Mouse (Mus musculus): ENCODE results near the gene Ipo4.

Ipo4 gene

DNA sequence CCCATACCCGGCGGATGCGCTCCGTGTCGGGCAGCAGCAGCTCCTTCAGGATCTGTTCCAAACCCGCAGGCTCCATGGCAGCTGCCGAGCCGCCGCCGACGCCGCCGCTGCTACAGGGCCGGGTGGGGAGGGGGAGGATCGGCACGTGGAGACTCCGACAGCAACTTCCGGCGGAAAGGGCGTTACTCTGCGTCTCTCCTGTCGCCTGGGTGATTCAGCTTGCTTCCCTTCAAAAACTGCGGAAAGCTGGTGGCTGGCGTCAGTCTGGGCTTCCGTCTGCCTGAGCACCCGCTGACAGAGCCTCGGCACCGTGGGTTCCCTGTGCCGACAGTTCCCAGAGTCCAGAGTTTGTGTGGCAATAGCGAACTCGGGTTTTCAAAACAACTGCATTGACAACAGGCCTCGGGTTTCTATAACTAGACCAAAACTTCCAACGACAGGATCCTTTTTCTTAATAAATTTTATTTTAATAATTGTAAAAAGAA is at the start of gene Ipo4:
Gene Ipo4 (minus strand): TSS at position 435 of the 485 bp plus-strand sequence.
- DNase-seq (ENCODE audit: low spot score in 2 of 2), result peak; percentile 94 to 95

DNA sequence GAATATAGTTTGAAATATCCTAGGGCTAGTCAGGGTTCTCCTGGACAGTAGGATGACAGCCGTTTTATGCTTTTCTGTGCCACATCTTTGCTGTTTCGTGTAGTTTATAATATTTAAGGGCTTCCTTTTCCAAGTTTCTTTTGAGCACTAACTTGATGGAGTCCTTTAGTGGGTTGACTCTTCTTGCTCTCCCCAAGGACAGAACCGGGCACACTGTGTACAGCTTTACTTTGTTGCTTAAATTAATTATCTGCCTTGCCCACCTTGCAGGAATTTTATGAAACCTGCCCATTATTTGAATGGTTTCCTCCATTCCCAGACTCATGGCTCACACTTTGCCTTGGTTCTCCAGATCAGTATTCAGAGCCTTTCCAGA is 46.3 kb upstream of the Ipo4 start:
- DNase-seq (ENCODE audit: low spot score in 2 of 2), result no peak

DNA sequence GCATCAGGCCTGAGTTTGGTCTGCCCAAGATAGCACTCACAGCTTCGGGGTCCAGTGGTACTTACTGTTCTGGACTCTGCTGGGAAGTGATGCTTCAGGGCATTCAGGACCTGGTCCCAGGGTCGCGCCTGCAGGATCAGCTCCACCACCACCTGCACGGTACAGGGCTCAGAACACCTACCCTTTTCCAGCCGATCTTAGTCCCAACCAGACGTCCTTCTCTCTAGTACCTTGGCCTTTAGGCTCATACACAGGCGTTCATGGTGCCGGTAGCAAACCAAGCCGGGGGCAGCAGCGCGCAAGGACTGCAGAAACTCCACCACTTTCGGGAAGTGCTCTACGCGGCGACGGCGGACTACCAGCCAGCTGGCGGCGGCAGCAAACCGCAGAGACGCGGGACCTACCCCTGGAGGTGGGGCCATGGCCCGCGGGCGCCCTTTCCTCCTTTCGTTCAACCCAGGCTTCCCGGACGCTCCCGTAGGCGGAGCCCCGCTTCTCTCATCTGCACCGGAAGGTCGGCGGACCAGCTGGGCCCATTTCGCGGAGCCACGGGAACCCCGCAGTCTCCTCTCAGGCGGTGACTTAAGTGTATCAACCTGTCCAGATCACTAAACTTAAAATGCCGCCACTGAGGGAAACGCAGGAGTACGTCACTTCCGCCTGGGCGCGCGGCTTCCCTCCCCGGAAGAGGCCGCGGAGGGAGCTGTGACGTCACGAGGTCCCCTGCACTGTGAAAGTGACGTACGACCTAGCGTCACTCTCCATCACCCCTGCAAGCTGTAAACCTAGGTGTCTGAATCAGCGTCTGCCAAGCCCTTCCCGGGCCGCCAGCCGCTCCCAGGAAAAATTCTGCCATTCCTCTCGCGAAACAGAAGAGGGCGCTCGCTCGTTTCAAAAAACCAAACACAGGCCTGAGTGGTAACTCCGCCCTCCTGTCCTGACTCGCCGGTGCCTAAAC is 45.7 kb upstream of the Ipo4 start, which contains the start of gene Tinf2:
Gene Tinf2 (minus strand): TSS at position 661 of the 958 bp plus-strand sequence.
- peak; percentile 97 to 98 for DNase-seq (ENCODE audit: low spot score in 2 of 2)

DNA sequence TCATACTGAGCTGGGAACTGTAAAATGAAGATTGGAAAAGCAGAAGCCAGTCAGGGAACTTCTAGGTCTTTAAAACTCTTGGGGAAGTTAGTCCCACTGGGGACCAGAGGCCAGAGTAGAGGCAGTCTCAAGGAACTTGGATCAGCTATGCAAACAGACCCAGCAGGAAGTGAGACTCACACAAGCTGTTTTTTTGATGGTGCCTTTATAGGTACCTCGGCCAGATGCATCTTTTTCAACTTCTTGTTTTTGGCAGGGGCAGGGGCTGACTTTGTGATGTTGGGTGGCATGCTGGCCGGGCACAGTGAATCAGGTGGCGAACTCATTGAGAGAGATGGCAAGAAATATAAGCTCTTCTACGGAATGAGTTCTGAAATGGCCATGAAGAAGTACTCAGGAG is 41.9 kb upstream of the Ipo4 start:
- no peak for DNase-seq (ENCODE audit: low spot score in 2 of 2)

DNA sequence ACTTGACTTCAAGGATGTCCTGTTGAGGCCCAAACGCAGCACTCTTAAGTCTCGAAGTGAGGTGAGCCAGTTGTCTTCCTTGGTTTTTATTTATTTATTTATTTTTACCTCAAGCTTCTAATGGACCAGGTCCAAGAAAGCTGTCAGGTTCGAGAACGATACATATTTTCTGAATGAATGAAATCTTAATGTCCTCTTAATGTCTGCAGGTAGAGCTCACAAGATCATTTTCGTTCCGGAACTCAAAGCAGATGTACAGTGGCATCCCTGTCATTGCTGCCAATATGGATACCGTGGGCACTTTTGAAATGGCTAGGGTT is 36.9 kb upstream of the Ipo4 start:
- DNase-seq (ENCODE audit: low spot score in 2 of 2), result no peak

DNA sequence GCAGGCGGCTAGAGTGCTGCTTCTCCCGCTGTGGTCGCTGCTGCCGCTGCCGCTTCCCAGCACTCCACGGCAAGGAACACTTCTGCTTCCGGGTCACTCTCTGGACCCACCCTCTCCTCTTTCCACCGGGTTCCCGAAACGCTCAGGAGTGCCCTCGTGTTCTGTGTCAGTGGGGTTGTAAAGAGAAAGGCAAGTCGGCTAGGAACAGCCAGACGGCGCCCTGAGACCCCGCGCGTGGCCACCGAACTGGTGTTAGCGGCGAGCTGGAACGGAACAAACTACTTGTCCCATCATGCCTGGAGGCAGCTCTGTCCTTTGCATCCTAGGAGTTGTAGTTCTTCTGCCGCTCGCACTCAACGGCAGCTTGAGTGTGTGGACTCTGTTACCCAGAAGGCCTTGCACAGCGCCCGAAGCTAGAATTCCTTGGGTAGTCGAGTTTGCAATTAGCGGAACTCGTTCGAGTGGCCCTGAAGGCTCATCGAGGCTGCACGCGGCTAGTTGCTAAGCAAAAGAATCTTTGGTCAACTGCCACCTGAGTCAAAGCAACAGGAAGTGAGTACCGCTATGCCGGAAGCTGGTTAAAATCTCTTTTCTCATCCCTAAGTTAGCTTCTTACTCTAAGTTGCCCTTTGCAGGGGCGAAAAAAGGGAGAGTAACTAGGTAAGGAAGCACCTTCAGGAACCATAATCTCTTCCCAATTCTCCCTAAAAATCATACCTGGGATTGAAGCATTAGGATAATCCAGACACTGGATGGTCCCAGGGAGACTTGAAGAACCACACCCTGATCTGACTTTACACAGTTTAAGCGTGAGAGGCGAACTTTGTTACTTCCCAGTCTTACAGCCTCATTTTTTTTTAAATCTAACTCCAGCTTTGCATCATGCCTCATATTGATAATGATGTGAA is 36.3 kb upstream of the Ipo4 start, which contains the start of the genes Gmpr2 and Nedd8:
Gene Gmpr2 (plus strand): TSS at position 109 of the 908 bp plus-strand sequence.
Gene Nedd8 (minus strand): TSS at position 292 of the 908 bp plus-strand sequence.
- DNase-seq (ENCODE audit: low spot score in 2 of 2), result peak; percentile 95 to 98

DNA sequence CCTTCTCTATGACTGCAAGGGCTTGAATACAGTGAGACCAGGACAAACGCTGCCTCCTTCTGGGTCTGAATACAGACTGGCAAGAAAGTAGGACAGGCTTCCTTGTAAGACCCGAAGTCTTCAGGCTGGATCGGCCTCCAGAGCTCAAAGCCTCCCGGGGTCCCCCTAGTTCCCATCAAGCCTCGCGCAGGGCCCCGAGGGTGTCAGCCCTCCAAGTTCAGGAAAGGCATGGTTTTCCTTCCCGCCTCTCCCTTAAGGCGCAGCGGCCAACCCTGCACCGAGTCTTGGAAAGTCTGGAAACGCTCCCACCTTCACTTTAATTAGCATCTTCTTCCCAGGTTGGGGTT is 35.7 kb upstream of the Ipo4 start:
- DNase-seq (ENCODE audit: low spot score in 2 of 2), result peak in 1 of 2 experiments; percentile 73

DNA sequence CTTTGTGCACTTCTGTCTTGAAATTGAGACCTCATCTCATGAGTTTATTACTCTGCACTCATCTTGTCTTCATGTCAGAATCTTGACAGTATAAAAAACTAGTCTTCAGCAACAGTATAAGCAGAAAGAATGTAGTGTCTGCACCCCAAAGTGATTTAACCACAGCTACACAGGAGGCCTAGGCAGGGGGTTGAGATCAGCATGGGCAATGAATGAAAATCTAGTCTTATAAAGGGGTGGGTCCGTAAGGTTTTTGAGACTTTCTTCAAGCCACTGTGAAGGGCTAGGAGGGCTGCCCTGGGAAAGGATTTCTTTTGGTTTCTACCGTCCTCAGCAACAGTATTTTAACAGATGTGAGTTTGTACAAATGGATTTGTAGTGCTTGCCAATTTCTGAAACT is 24.9 kb upstream of the Ipo4 start:
- no peak for DNase-seq (ENCODE audit: low spot score in 2 of 2)

DNA sequence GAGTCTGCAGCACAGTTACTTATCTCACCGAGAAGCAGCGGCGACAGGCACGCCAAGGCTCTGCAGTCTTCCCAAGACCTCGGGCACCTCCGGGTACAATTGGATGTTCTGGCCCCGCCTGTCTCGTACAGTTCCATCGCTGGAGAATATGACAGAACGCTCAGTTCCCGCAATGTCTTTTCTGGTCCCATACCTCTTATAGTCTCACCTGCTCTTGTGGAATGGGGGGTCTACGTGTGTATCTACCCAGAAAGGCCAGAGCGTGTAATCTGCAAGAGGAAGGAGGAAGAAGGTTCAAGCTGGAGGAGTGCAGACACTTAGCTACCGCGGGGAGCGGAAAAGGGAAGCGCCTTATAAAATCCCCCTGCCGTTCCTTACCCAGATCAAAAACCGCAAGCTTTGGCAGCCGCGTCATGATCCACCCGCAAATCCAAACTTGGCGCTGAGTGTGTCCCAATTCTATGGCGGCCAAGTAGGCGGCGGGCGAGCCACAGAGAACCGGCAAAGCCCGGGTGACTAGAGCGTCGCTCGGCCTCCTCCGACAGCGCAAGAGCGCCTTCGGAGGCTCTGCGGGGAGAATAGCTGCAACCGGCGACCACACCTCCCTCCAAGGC is 24.3 kb upstream of the Ipo4 start, which contains the start of gene Mdp1:
Gene Mdp1 (minus strand): TSS at position 549 of the 614 bp plus-strand sequence.
- DNase-seq (ENCODE audit: low spot score in 2 of 2), result peak; percentile 91

DNA sequence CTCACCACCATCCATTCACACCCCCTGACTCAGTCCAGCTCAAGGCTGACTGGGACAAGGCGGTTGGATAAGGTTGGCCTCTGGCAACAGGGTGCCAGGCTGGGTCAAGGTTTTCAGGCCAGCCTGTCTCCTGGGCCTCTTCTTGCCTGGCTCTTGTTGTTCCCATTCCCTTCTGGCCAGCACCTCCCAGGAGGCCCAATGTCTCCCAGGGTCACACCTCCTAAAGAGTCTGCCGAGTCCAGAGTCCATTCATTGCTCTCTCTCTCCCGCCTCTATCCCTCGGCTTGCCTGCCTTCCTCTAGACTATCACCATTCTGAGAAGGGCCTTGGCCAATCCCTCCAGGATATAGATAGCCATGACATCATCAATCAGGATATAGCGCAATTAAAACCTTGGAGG is 22.3 kb upstream of the Ipo4 start:
- DNase-seq (ENCODE audit: low spot score in 2 of 2), result no peak

DNA sequence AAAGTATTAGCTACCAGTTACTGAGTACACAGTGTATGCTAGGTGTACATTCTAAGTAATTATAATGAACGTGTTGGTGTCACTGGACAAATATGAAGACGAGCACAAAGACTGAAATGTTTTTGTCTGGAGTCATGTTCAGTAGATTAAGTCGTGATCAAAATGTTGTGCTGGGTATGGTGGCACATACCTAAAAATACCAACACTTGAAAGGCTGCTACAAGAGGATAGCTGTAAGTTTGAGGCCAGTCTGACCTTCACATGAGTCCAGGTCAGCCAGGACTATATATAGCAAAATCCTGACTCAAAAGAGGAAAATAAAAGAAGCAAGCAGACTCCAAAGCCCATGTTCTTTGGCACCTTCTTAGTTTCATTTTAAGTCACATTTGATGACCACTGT is 21.2 kb upstream of the Ipo4 start:
- DNase-seq (ENCODE audit: low spot score in 2 of 2), result no peak

DNA sequence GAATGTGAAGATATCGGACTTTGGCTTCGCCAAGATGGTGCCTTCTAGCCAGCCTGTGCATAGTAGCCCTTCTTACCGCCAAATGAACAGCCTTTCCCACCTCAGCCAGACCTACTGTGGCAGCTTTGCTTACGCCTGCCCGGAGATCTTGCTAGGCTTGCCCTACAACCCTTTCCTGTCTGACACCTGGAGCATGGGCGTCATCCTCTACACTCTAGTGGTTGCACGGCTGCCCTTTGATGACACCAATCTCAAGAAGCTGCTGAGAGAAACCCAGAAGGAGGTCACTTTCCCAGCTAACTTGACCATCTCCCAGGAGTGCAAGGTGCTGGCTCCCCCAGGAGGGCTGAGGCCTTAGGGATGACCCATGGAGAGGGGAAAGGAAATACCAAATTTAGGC is 15.8 kb upstream of the Ipo4 start:
- no peak for DNase-seq (ENCODE audit: low spot score in 2 of 2)

DNA sequence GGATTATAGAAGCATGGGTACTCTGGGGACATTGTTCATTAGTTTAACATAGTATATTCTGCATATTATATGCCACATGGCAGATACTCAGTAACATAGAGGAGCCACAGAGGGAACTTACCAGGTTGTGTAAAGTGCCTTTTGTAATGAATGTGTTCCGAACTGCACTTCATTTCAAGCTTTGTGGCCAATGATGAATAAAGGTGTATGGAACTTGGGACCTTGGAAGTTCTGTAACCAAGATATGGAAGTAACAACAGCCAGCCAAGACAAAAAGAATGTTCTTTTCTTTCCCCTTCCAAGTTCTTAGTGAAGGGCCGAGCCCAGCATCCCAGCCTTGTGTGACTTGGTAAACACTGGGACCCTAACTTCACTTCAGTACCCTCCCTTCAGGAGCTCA is 14.1 kb upstream of the Ipo4 start, which contains the start of gene Tssk4:
Gene Tssk4 (plus strand): TSS at position 301 of the 400 bp plus-strand sequence.
- DNase-seq (ENCODE audit: low spot score in 2 of 2), result no peak

DNA sequence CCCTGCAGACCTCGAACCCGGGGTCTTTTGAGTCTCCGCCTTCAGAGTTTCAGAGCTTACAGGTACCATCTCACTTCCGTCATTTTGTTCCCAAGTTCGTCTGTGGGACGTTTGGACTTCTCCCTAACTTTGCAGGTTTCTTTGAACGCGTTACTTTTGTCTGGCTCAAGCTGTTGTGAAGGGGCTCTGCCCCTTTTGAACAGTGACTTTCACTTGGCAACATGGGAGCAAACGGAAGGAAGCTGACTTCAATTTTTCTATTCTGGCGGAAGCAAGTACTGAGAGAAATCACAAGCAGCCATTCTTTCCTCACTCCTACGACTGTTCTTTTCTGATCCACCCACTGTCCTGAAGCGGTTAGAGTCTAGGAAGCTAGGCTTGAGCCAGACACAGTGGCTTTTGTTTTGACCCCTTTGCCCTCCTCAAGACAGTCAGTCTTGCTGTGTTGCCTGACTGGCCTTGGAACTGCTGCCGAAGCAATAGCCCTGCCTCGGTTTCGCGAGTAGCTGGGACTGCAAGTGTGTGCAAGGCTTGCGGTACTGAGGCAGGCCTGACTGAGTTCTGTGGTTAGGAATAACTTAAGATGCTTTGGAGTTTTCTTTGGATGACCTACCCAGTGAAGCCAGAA is 8.6 kb upstream of the Ipo4 start:
- DNase-seq (ENCODE audit: low spot score in 2 of 2), result no peak

DNA sequence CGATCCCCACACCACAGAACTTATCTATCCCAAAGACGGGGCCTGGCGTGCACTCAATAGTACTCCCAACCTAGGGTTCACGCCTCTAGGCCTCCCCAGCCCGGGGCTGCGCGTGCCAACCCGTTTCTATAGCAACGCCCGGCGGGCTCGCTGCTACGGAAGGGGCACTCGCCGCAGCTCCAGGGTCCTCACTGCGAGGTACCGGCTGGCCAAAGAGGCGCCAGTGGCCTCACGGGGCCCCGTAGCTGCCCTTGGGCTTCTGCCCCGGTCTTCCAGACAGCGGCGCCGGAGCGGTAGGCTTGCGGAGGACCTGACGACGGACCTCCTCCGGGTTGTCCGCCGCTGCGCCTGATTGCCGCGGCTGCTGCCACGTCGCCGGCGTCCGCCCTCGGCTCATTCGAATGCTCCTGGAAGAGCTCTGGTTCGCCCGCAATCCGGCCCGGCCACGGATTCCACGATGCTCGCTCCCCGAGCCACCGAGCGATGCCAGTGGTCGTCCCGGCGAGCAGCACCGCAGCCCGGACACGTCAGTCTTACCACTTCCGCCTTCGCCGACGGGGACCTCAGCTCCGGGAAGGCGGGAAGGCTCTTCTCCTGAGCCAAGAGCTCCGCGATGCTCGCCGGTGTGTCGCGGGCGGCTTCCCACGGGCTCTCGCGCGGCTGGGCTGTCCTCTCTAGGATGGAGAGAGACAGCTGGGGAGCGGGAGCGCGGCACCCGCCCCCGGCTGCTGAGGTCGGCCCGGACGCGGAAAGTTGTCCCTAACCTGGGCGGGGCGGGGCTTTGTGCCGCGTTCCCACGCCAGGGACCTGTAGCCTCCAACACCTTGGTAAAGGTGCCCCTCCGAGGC is 7.5 kb upstream of the Ipo4 start, which contains the start of gene Tm9sf1:
Gene Tm9sf1 (minus strand): TSS at position 747 of the 848 bp plus-strand sequence.
- peak; percentile 85 to 86 for DNase-seq (ENCODE audit: low spot score in 2 of 2)

DNA sequence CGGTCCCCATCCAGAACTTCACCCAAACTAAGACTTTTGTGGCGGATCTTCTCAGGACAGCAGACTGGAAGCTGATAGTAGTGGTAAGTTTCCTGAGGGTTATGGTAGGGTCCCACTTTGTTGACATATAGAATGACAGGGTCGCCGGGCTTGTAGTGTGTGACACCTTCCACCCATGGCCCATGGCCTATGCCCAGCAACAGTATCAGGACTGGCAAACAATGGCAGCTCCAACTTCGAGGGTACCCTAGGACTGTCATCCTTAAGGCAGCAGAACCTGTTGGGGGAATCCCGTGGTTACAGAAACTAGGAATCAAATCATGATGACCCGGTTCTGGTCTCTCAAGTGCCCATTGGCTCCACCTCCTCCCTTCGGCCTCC is 6.9 kb upstream of the Ipo4 start:
- DNase-seq (ENCODE audit: low spot score in 2 of 2), result no peak

DNA sequence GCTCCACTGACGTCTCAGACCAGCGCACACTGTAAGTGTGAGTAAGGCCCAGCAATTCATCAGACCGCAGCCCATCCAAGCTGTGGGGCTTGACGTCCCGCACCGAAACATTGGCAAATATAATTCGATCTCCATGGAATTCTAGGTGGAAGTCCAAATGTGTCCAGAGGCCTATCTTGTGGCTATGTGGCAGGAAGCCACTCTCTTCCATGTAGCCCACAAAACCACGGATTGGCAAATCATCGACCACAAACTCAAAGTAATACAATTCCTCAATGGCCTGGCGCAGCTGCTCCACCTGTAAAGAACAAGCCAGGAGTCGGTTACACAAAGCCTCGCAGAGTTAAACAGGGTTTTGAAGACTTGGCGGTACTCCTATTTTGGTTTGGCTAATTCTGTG is 5.5 kb upstream of the Ipo4 start:
- no peak for DNase-seq (ENCODE audit: low spot score in 2 of 2)

DNA sequence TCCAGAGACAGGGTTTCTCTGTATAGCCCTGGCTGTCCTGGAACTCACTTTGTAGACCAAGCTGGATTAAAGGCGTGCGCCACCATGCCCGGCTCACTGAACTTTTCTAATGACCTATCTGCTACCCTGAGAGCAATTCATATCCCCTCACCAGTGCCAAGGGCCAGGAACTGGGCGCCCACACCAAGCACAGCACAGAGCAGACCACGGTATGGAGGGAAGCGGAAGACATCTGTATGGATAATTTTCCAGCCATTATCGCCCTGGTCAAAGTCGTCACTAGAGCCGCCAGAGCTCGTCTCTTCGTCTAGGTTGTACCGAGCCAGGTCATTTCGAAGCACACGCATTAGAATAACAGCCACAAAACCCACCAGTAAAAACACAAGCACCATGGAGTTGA is 5.1 kb upstream of the Ipo4 start:
- DNase-seq (ENCODE audit: low spot score in 2 of 2), result no peak

DNA sequence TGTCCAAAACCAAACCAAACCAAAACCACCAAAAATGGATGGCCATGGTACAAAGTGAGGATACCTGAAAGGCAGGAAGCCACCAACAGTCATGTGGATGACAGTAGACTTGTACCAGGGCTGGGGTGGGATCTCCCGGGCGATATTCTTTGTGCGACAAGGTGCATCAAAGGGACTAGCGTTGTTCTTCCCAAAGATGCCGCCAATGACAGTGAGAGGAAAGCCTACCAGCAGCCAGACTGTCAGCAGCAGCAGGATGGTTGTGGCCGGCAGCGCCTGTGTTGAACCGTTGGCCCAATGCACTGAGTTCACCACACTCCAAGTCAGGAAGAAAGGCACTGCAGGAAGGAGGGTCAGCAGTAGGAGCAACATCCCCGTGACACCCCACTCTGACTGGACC is 2.0 kb upstream of the Ipo4 start, which contains the start of gene Gm49378:
Gene Gm49378 (minus strand): TSS at position 101 of the 400 bp plus-strand sequence.
- no peak for DNase-seq (ENCODE audit: low spot score in 2 of 2)

DNA sequence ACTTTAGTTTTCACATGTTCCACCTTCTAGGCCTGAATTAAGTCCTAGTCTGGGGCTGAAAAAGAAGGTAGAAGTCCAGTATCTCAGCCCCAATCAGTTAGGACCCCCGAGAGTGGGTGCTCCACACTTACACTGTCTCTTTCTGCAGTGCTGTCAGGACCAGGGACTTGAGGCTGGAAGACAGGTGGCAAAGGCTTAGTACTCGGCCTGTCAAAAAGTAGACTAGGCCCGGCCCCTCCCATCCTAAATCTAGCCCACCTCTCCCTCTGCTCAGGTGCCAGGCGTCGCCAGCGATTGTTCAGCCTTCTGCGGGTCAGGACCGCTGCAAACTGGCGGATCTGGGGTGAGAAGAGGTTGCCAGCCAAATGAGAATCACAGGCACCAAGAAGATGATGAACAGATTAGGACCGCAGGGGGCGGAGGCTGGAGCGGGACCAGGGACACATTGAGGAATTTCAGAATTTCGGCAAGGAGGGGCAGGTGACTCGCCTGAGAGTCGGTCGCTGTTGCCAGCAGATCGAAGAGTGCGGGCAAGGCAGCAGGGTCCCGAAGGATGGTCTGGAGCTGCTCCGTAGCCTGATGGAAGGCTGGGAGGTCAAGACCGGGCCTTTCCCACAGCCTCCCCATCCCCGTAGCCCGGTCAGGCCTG is 759 bp downstream of the Ipo4 start:
- peak; percentile 47 to 54 for DNase-seq (ENCODE audit: low spot score in 2 of 2)

All from right cerebral cortex, postnatal 10 days (tissue).